Mouse (Mus musculus): ENCODE measurements around the gene Cxcl13. TPM values are rescaled to one million over a fixed set of nuclear protein-coding genes. Genes with fewer than 3 reads are reported as not detected.

Gene Cxcl13
- polyA plus RNA-seq, 1 experiment from 2014 or later = 8.1 TPM

DNA sequence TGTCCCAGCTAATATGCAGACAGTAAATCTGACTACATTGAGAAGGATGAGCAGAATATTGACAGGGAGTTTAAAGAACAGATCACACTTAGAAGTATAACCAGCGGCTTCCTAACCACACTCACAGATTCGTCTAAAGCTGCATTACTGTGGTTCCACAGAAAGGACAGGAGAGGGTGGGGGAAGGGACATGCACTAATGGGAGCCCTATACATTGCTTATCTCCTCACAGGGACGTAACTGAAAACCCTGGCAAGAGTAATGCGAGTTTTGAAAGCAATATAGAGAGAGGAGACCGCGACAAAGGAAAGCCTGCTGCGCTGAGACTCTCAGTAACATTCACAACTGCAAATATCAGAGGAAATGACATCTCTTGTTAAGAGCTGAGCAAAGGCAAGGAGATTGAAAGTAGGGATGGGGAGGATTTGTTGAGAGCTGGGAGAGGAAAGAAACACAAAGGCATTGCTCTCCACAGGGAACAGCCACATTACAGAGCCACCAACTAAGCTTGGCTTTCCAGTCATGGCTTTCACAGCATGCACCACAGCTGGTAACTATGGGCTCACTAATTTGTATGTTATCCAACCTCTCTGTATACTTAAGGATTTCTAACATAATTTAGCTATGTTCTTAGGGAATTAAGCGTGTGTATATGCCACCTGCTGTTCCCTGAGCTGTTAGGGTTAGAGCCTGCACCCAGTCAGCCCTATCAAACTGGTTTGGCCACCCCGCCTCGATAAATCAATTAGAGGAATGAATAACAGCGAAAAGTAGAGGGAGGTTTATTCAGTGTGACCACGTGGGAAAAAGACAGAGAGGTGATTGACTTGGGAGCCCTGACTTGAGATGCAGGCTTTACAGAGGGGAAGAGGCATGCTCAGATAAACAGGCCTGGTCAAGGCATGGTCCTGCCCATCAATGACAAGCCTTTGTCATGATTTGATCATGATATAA, 34.9 kb downstream of the Cxcl13 start:
- no peak overlapping the region for H3K4me2 ChIP-seq
- H3K9ac ChIP-seq = no peak overlapping the region
- H3K27ac ChIP-seq = no peak overlapping the region
- 17% methylated on average over 12 of the region's 12 CpGs for WGBS
- H3K9me3 ChIP-seq = no peaks in the 10 kb centered on the region
- no peak overlapping the region for H3K4me3 ChIP-seq
- ATAC-seq (ENCODE audit: borderline replicate concordance, extremely low read depth, low FRiP score, low TSS enrichment) = no peak
- no peaks in the 10 kb centered on the region for H3K4me1 ChIP-seq
- no peaks in the 10 kb centered on the region for H3K27me3 ChIP-seq
- no peaks in the 10 kb centered on the region for H3K36me3 ChIP-seq

DNA sequence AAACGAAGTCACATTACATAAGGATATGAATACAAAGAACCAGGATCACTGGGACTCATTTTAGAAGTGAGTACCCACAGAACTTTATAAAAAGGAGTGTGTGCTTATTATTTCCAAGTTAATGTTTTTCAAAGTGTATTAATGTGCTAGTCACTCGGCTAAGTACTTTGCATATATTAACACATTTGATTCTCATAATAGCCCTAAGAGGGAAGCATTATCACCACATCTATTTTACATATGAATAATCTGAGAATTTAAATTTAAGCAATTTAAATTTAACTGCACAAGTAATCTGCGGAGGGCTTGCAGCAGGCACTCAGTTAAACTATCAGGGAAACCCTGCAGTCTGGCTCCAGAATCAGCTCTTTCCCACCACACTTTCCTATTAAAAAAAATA, 40.5 kb downstream of the Cxcl13 start:
- Histone ChIP-seq H3K36me3 (no peaks in the 10 kb centered on the region), H3K27me3 (no peaks in the 10 kb centered on the region), H3K9ac (no peak overlapping the region), H3K4me2 (no peak overlapping the region), H3K4me1 (no peaks in the 10 kb centered on the region), H3K27ac (no peak overlapping the region), H3K9me3 (no peaks in the 10 kb centered on the region), H3K4me3 (no peak overlapping the region)
- WGBS = 70% methylated on average over 3 of the region's 3 CpGs
- no peak for ATAC-seq (ENCODE audit: borderline replicate concordance, extremely low read depth, low FRiP score, low TSS enrichment)

DNA sequence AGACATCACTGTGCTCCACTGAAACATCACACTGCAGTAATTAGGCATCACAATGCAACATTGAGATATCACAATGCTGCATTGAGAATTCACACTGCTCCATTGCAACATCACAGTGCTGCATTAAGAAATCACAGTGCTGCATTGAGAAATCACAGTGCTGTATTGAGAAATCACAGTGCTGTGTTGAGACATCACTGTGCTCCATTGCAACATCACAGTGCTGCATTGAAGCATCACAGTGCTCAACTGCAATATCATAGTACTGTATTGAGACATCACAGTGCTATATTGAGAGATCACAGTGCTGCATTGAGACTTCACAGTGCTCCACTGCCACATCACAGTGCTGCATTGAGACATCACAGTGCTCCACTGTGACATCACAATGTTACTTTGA, 46.6 kb downstream of the Cxcl13 start:
- no peak overlapping the region for H3K9ac ChIP-seq
- ATAC-seq (ENCODE audit: borderline replicate concordance, extremely low read depth, low FRiP score, low TSS enrichment) = no peak
- no peaks in the 10 kb centered on the region for H3K4me1 ChIP-seq
- H3K4me3 ChIP-seq = no peak overlapping the region
- no peak overlapping the region for H3K27ac ChIP-seq
- no peaks in the 10 kb centered on the region for H3K9me3 ChIP-seq
- no peaks in the 10 kb centered on the region for H3K36me3 ChIP-seq
- H3K27me3 ChIP-seq = no peaks in the 10 kb centered on the region
- H3K4me2 ChIP-seq = no peak overlapping the region

DNA sequence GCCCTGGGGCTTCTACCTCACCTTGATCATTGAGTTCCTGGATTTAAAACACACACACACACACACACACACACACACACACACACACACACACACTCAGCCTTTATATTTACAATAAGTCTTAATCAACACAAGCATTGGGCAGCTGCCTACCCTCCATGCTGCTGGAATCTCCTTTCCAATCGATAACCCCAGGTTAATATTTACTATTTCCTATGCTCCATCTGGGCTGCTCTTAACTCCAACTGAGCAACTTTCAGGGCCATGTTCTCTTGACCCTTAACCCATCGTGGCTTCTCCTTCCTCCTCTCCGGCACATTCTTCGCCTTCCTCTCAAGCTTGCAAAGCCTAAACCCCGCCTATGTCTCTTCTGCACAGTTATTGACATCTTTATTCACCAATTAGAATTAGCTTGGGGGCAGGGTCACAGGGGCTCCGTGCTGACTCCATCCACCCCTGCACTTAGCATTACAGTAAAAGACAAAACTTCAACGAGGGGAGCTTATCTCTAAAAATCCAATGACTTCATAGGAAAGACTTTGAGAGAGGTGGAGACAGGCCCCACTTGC, 51.6 kb downstream of the Cxcl13 start:
- no peak overlapping the region for H3K4me2 ChIP-seq
- 46% methylated on average over 7 of the region's 7 CpGs for WGBS
- no peak overlapping the region for H3K27ac ChIP-seq
- no peaks in the 10 kb centered on the region for H3K4me1 ChIP-seq
- no peak overlapping the region for H3K4me3 ChIP-seq
- no peak overlapping the region for H3K9ac ChIP-seq
- H3K27me3 ChIP-seq = no peaks in the 10 kb centered on the region
- H3K9me3 ChIP-seq = no peaks in the 10 kb centered on the region
- no peak for ATAC-seq (ENCODE audit: borderline replicate concordance, extremely low read depth, low FRiP score, low TSS enrichment)
- H3K36me3 ChIP-seq = no peaks in the 10 kb centered on the region

DNA sequence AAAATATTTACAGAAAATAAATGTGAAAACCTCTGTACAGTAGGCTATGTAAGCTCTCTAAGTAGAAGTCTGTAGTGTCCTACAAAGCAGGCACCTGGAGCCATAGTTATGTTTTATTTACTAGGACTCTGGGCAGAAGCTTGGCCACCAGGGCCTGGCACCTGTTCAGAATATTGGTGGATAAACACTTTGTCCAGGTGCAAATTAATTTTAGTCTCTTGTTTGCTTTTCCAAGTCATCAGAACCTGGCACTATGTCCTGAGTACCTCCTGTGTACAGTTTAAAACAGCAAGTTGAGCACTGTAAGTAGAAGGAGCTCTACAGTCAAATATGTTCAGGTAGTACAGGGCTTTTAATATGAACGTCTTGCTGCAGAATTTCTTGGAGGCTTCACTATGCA, 52.3 kb downstream of the Cxcl13 start:
- Histone ChIP-seq H3K4me1 (no peaks in the 10 kb centered on the region), H3K9me3 (no peaks in the 10 kb centered on the region), H3K4me3 (no peak overlapping the region), H3K4me2 (no peak overlapping the region), H3K36me3 (no peaks in the 10 kb centered on the region), H3K27ac (no peak overlapping the region), H3K9ac (no peak overlapping the region), H3K27me3 (no peaks in the 10 kb centered on the region)
- 57% methylated on average over 1 of the region's 1 CpGs for WGBS
- ATAC-seq (ENCODE audit: borderline replicate concordance, extremely low read depth, low FRiP score, low TSS enrichment) = no peak

Other genes starting within 250 kb of the Cxcl13 start
- gene Gm7978, start 220.8 kb upstream of the Cxcl13 start, polyA plus RNA-seq (2015; fragmentation: Nextera tagmentation; extraction: Ambion mirVana) = not detected in 2 replicates
- not detected in 2 replicates for gene Gm7982, start 214.9 kb upstream of the Cxcl13 start, polyA plus RNA-seq (2015; fragmentation: Nextera tagmentation; extraction: Ambion mirVana)
- not detected in 2 replicates for gene E330014E10Rik, start 181.0 kb upstream of the Cxcl13 start, polyA plus RNA-seq (2015; fragmentation: Nextera tagmentation; extraction: Ambion mirVana)
- 22.9 and 23.4 TPM in 2 replicates for gene Cnot6l, start 207.2 kb downstream of the Cxcl13 start, polyA plus RNA-seq (2015; fragmentation: Nextera tagmentation; extraction: Ambion mirVana)